Mouse (Mus musculus): ENCODE results near the gene C5ar1. TPM values are rescaled to one million over a fixed set of nuclear protein-coding genes. Genes with fewer than 3 reads are reported as not detected.

The C5ar1 gene
- total and polyA plus RNA-seq, 3 experiments = 7.9 to 10.0 (median 8.1) TPM

DNA sequence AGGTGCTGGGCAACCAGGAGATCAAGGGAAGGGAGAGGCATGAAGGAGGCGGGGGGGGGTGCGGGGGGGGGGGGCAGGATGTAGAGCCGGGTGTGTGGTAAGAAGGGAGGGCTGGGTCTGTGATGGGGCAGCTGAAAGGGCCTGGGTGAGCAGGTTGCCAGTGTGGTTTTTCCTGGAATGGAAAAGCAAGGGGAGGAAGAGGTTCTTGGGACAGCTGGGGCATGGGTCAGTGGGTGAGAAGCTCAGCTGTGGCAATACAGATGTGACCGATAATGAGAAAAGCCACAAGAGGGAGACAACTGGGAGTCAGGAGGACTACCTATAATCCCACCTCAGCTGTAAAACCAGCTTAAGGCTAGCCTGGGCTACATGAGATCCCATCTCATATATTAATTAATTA, 13.4 kb downstream of the C5ar1 start:
- Histone ChIP-seq H3K27me3 (ENCODE audit: control insufficient read depth, insufficient read depth, low read length) (no peaks in the 10 kb centered on the region), H3K36me3 (ENCODE audit: control insufficient read depth, insufficient read depth, low read length) (no peaks in the 10 kb centered on the region), H3K4me1 (ENCODE audit: control insufficient read depth, insufficient read depth, low read length) (no peaks in the 10 kb centered on the region; the same call in 1 of the 2 replicates), H3K27ac (no peak overlapping the region), H3K4me3 (no peak overlapping the region), H3K79me2 (replicated peaks; ENCODE audit: control insufficient read depth, insufficient read depth, low read length) (no peaks in the 10 kb centered on the region), H3K9ac (ENCODE audit: low read depth, low read length) (no peak overlapping the region)
- intact Hi-C loops (cut with DNase I) = loop anchor here (5.0 kb wide), 1 partner anchor 34 kb away; no protein-coding TSS in a partner anchor
- no peak for DNase-seq
- TF ChIP-seq EP300 (IDR thresholded peaks at IDR 0.05; ENCODE audit: insufficient read depth, low read depth, low read length) = no peak
- TF ChIP-seq POLR2A (IDR thresholded peaks at IDR 0.05; ENCODE audit: insufficient read depth, low read depth, low read length) = no peak
- TF ChIP-seq CTCF (IDR thresholded peaks at IDR 0.05) = no peak
- 24% methylated on average over 2 of the region's 4 CpGs for WGBS

DNA sequence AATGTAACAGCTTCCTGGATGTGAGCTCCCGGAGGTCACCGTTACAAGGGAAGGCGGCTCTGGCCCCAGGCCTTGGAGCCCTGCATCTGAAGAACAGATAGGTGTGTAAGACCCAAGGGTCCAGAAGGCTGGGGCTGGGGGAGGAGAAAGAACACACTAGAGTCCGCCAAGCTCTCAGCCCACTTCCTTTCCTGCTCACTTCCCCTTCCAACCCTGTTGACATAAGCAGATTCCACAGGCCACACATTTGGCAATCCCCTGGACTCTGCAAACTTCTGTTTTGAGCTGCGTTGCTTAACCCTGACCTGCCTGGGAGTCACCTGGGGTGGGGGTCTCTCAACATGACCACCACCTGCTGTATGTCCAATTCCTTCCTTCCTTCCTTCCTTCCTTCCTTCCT, 15.3 kb downstream of the C5ar1 start, which contains the start of gene C5ar2:
Gene C5ar2 (minus strand): TSS at position 88 of the 400 bp plus-strand sequence.
- Histone ChIP-seq H3K79me2 (replicated peaks; ENCODE audit: control insufficient read depth, insufficient read depth, low read length) (no peaks in the 10 kb centered on the region), H3K4me1 (ENCODE audit: control insufficient read depth, insufficient read depth, low read length) (peaks cover 4% of the 10 kb centered on the region), H3K9ac (ENCODE audit: low read depth, low read length) (no peak within 1 kb of the TSS), H3K27me3 (ENCODE audit: control insufficient read depth, insufficient read depth, low read length) (no peaks in the 10 kb centered on the region), H3K36me3 (ENCODE audit: control insufficient read depth, insufficient read depth, low read length) (no peaks in the 10 kb centered on the region), H3K4me3 (no peak within 1 kb of the TSS), H3K27ac (peak within 1 kb of the TSS; percentile 28)
- 45% methylated on average over 5 of the region's 5 CpGs for WGBS
- intact Hi-C loops (cut with DNase I) = no loop called here
- TF ChIP-seq EP300 (IDR thresholded peaks at IDR 0.05; ENCODE audit: insufficient read depth, low read depth, low read length) (no peak), POLR2A (IDR thresholded peaks at IDR 0.05; ENCODE audit: insufficient read depth, low read depth, low read length) (0 out of 2 replicates have a peak, but pooled peaks have one; percentile 25)
- DNase-seq = peak in 1 of 2 experiments; percentile 48

- Histone ChIP-seq H3K4me1 (ENCODE audit: control insufficient read depth, insufficient read depth, low read length) (peaks cover 4% of the 10 kb centered on the region), H3K4me3 (no peak overlapping the region), H3K36me3 (ENCODE audit: control insufficient read depth, insufficient read depth, low read length) (no peaks in the 10 kb centered on the region), H3K9ac (ENCODE audit: low read depth, low read length) (no peak overlapping the region), H3K79me2 (replicated peaks; ENCODE audit: control insufficient read depth, insufficient read depth, low read length) (no peaks in the 10 kb centered on the region), H3K27me3 (ENCODE audit: control insufficient read depth, insufficient read depth, low read length) (no peaks in the 10 kb centered on the region), H3K27ac (no peak overlapping the region; the same call in 1 of the 2 replicates)
- intact Hi-C loops (cut with DNase I) = no loop called here
- TF ChIP-seq POLR2A (IDR thresholded peaks at IDR 0.05; ENCODE audit: insufficient read depth, low read depth, low read length) = no peak
- no peak for TF ChIP-seq EP300 (IDR thresholded peaks at IDR 0.05; ENCODE audit: insufficient read depth, low read depth, low read length)
- no peak for TF ChIP-seq CTCF (IDR thresholded peaks at IDR 0.05)
- WGBS = 75% methylated on average over 6 of the region's 6 CpGs
- DNase-seq = no peak
These were observed 17.1 kb downstream of the C5ar1 start for GRCm38 (mm10) chr7:16242198-16242597.

- no peak for DNase-seq
- H3K79me2 ChIP-seq (replicated peaks; ENCODE audit: control insufficient read depth, insufficient read depth, low read length) = no peaks in the 10 kb centered on the region
- intact Hi-C loops (cut with DNase I) = no loop called here
- H3K27ac ChIP-seq = peak overlapping the region; percentile 16; the same call in 1 of the 2 replicates
- H3K4me3 ChIP-seq = no peak overlapping the region
- WGBS = 44% methylated on average over 11 of the region's 11 CpGs
- no peaks in the 10 kb centered on the region for H3K27me3 ChIP-seq (ENCODE audit: control insufficient read depth, insufficient read depth, low read length)
- H3K9ac ChIP-seq (ENCODE audit: low read depth, low read length) = no peak overlapping the region
- peaks cover 4% of the 10 kb centered on the region for H3K4me1 ChIP-seq (ENCODE audit: control insufficient read depth, insufficient read depth, low read length)
- no peak for TF ChIP-seq EP300 (IDR thresholded peaks at IDR 0.05; ENCODE audit: insufficient read depth, low read depth, low read length)
- peak; percentile 23; the same call in 1 of the 2 replicates for TF ChIP-seq CTCF (IDR thresholded peaks at IDR 0.05)
- H3K36me3 ChIP-seq (ENCODE audit: control insufficient read depth, insufficient read depth, low read length) = no peaks in the 10 kb centered on the region
These were observed 17.6 kb downstream of the C5ar1 start for GRCm38 (mm10) chr7:16241787-16242186.

DNA sequence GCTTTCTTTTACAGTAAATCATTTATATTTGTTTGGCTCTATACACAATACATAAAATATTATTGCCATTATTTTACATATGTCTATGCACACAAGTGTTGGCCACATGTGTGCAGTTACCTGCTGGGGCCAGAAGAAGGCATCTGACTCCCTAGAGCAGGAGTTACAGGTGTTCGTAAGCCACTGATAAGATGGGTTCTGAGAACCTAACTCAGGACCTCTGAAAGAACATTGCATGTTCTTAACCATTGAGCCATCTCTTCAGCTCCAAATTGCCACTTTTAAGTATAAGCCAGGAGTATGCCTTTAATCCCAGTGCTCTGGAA, 18.4 kb downstream of the C5ar1 start:
- no peaks in the 10 kb centered on the region for H3K36me3 ChIP-seq (ENCODE audit: control insufficient read depth, insufficient read depth, low read length)
- peaks cover 4% of the 10 kb centered on the region for H3K4me1 ChIP-seq (ENCODE audit: control insufficient read depth, insufficient read depth, low read length)
- no peaks in the 10 kb centered on the region for H3K27me3 ChIP-seq (ENCODE audit: control insufficient read depth, insufficient read depth, low read length)
- H3K27ac ChIP-seq = no peak overlapping the region
- intact Hi-C loops (cut with DNase I) = no loop called here
- no peak overlapping the region for H3K4me3 ChIP-seq
- no peaks in the 10 kb centered on the region for H3K79me2 ChIP-seq (replicated peaks; ENCODE audit: control insufficient read depth, insufficient read depth, low read length)
- DNase-seq = no peak
- TF ChIP-seq POLR2A (IDR thresholded peaks at IDR 0.05; ENCODE audit: insufficient read depth, low read depth, low read length) (no peak), CTCF (IDR thresholded peaks at IDR 0.05) (no peak), EP300 (IDR thresholded peaks at IDR 0.05; ENCODE audit: insufficient read depth, low read depth, low read length) (no peak)
- 98% methylated on average over 1 of the region's 1 CpGs for WGBS
- no peak overlapping the region for H3K9ac ChIP-seq (ENCODE audit: low read depth, low read length)

GRCm38 (mm10) chr7:16240281-16240977, 18.9 kb downstream of the C5ar1 start:
- Histone ChIP-seq H3K4me3 (no peak overlapping the region), H3K9ac (ENCODE audit: low read depth, low read length) (no peak overlapping the region), H3K79me2 (replicated peaks; ENCODE audit: control insufficient read depth, insufficient read depth, low read length) (no peaks in the 10 kb centered on the region), H3K4me1 (ENCODE audit: control insufficient read depth, insufficient read depth, low read length) (peaks cover 4% of the 10 kb centered on the region), H3K36me3 (ENCODE audit: control insufficient read depth, insufficient read depth, low read length) (no peaks in the 10 kb centered on the region), H3K27me3 (ENCODE audit: control insufficient read depth, insufficient read depth, low read length) (no peaks in the 10 kb centered on the region), H3K27ac (peak overlapping the region; percentile 71)
- 68% methylated on average over 7 of the region's 7 CpGs for WGBS
- intact Hi-C loops (cut with DNase I) = no loop called here
- DNase-seq = no peak
- TF ChIP-seq POLR2A (IDR thresholded peaks at IDR 0.05; ENCODE audit: insufficient read depth, low read depth, low read length) (no peak), EP300 (IDR thresholded peaks at IDR 0.05; ENCODE audit: insufficient read depth, low read depth, low read length) (no peak), CTCF (IDR thresholded peaks at IDR 0.05) (no peak)
